Mouse (Mus musculus) liver, postnatal 0 days (tissue): ENCODE data around the gene Srsf6.
"Not testable (repeated sequence)": the region's sequence is repeated elsewhere in the genome, so short reads cannot be mapped to it uniquely, and the experiment has no call there.

Experiments
- CTCF ChIP-seq: sonication (generic); IDR thresholded peaks from 2 replicates; pipeline ENCODE4 v1.5.1; 2016; ENCODE audit warnings: antibody characterized with exemption, low read depth
- EP300 ChIP-seq: IDR thresholded peaks from 2 replicates; pipeline ENCODE4 v1.6.1; 2016; ENCODE audit warnings: antibody characterized with exemption, low read depth, mild to moderate bottlenecking

GRCm38 (mm10) chr2:162892979-162893378, 38.3 kb upstream of the Srsf6 start:
- TF ChIP-seq CTCF, EP300: not testable (repeated sequence)
